Comparison of ENCODE assay signal across 12 mouse cellular contexts in the genomic region with DNA sequence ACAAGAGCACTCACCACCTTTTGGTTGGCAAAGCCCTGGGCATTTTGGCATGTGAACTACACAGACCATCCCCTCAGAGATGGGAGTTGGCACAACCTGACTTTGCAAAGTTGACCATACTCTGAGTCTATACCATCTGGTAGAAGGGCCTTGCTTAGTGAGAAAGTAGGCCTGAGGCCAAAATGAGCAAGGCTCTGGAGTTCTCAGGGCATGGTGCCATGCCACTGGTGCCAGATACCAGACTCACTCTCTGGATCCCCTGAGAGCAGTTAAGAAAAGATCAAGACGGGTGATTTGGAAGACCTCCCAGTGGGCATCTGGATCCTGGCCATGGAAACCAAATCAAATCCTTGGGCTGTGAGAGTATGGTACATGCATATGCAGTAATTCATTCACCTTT.
DNase-seq lines count a peak whose midpoint lies in the region; ATAC-seq lines count a peak whose summit lies in the region.
"Had no signal": no experiment of that assay in that cellular context is flagged by ENCODE, and none has a peak within 500 bp of the region (broad histone marks: within the 10 kb centered on the region; RNA-seq: fewer than 3 reads in every experiment).

No protein-coding gene starts in this region.

- no peaks in the 10 kb centered on the region for H3K27me3 ChIP-seq in midbrain, embryonic 14.5 days (ENCODE audit: control insufficient read depth, insufficient read depth, low read length)
- H3K27me3 ChIP-seq in midbrain, embryonic 10.5 days (ENCODE audit: low read depth, poor library complexity, severe bottlenecking): no peaks in the 10 kb centered on the region
- H3K27me3 ChIP-seq: heart, embryonic 12.5 days; intestine, embryonic 15.5 days had no signal

- peak; percentile 9 for DNase-seq in cerebellum, adult 11 months
- peak; percentile 53 for DNase-seq in midbrain, embryonic 14.5 days
- no peak for DNase-seq in midbrain, embryonic 10.5 days (ENCODE audit: low spot score)
- DNase-seq in adipocyte (ENCODE audit: low spot score): peak; percentile 77
- peak; percentile 35 to 54 for DNase-seq in cerebellum, postnatal 25 days
- DNase-seq in kidney, adult 8-10 months: no peak
- DNase-seq in kidney, adult 11 months: no peak
- DNase-seq: liver, postnatal 0 days; spleen, adult 18-20 months had no signal

- no peak overlapping the region for H3K4me2 ChIP-seq in midbrain, embryonic 14.5 days (ENCODE audit: low read length)
- H3K4me2 ChIP-seq: heart, embryonic 12.5 days; intestine, embryonic 15.5 days had no signal

- H3K4me3 ChIP-seq in midbrain, embryonic 14.5 days (replicated peaks; ENCODE audit: low read depth, low read length): no peak overlapping the region
- H3K4me3 ChIP-seq in midbrain, embryonic 10.5 days: no peak overlapping the region
- H3K4me3 ChIP-seq: heart, embryonic 12.5 days; intestine, embryonic 15.5 days had no signal

- H3K27ac ChIP-seq in midbrain, embryonic 14.5 days (replicated peaks; ENCODE audit: low read depth, low read length): no peak overlapping the region
- no peak overlapping the region for H3K27ac ChIP-seq in midbrain, embryonic 10.5 days (replicated peaks)
- H3K27ac ChIP-seq: intestine, embryonic 15.5 days had no signal

- H3K9ac ChIP-seq in midbrain, embryonic 14.5 days (replicated peaks; ENCODE audit: low read length): no peak overlapping the region
- H3K9ac ChIP-seq: heart, embryonic 12.5 days; intestine, embryonic 15.5 days; liver, postnatal 0 days had no signal

- no peaks in the 10 kb centered on the region for H3K36me3 ChIP-seq in midbrain, embryonic 14.5 days (ENCODE audit: control insufficient read depth, insufficient read depth, low read length)
- H3K36me3 ChIP-seq in midbrain, embryonic 10.5 days: no peaks in the 10 kb centered on the region
- H3K36me3 ChIP-seq: heart, embryonic 12.5 days; intestine, embryonic 15.5 days had no signal

- H3K4me1 ChIP-seq in midbrain, embryonic 14.5 days (ENCODE audit: control insufficient read depth, insufficient read depth, low read length): peaks cover 26% of the 10 kb centered on the region
- peaks cover 15% of the 10 kb centered on the region for H3K4me1 ChIP-seq in midbrain, embryonic 10.5 days

- no peaks in the 10 kb centered on the region for H3K9me3 ChIP-seq in midbrain, embryonic 14.5 days (ENCODE audit: control insufficient read depth, low read length)
- H3K9me3 ChIP-seq in midbrain, embryonic 10.5 days (replicated peaks): no peaks in the 10 kb centered on the region
- H3K9me3 ChIP-seq: heart, embryonic 12.5 days; intestine, embryonic 15.5 days had no signal

- ATAC-seq in cerebellum, adult (ENCODE audit: insufficient number of reproducible peaks, low FRiP score, low TSS enrichment): no peak
- ATAC-seq in midbrain, embryonic 14.5 days (ENCODE audit: low FRiP score, low TSS enrichment): no peak
- ATAC-seq: intestine, embryonic 15.5 days; liver, postnatal 0 days had no signal

- WGBS in midbrain, embryonic 14.5 days: 33% methylated on average over 1 of the region's 1 CpGs
- 83% methylated on average over 1 of the region's 1 CpGs for WGBS in midbrain, embryonic 10.5 days

Comparison
In these comparisons a context has a peak if more than half of its experiments do, and no peak if none do; other contexts are left out.
1. DNase-seq: peak in cerebellum, adult 11 months (single experiment), midbrain, embryonic 14.5 days (single experiment), adipocyte (single experiment) and cerebellum, postnatal 25 days (2 of 2); none in midbrain, embryonic 10.5 days (single experiment), kidney, adult 8-10 months (0 of 2) and kidney, adult 11 months (single experiment).